Mouse (Mus musculus): ENCODE measurements at regions not wholly inside any gene's neighbourhood (a gene's known extent, or its start where the extent isn't known, plus 50 kb on each side); places are given as distances from the start of the nearest gene placed in this dataset.

- H3K4me1 ChIP-seq (ENCODE audit: insufficient read depth, low read depth, low read length): no peaks in the 10 kb centered on the region
- DNase-seq (ENCODE audit: low spot score) (no peak), ATAC-seq (ENCODE audit: extremely low read depth, insufficient number of reproducible peaks, low FRiP score, poor library complexity, severe bottlenecking) (no peak)
- H3K9me3 ChIP-seq (replicated peaks): no peaks in the 10 kb centered on the region
- no peaks in the 10 kb centered on the region for H3K27me3 ChIP-seq (ENCODE audit: insufficient read depth, low read length)
- no peak for TF ChIP-seq GATA1 (IDR thresholded peaks at IDR 0.05; ENCODE audit: borderline replicate concordance, low read length)
- no peak for TF ChIP-seq TAL1 (conservative IDR thresholded peaks at IDR 0.05; ENCODE audit: low read depth, low read length)
- no peak for TF ChIP-seq CTCF (IDR thresholded peaks at IDR 0.05; ENCODE audit: low read depth, low read length)
- TF ChIP-seq GATA2 (IDR thresholded peaks at IDR 0.05; ENCODE audit: borderline replicate concordance, low read depth, low read length): no peak
- no peak for TF ChIP-seq POLR2AphosphoS5 (IDR thresholded peaks at IDR 0.05; ENCODE audit: insufficient replicate concordance, low read depth, low read length)
- H3K36me3 ChIP-seq (replicated peaks): no peaks in the 10 kb centered on the region
- no peak overlapping the region for H3K4me3 ChIP-seq (ENCODE audit: low read depth, low read length)
Measured at GRCm38 (mm10) chr16:9404736-9405135, 574.8 kb downstream of the 1810013L24Rik start.

- no peak for DNase-seq (ENCODE audit: low spot score)
- ATAC-seq (ENCODE audit: extremely low read depth, insufficient number of reproducible peaks, low FRiP score, poor library complexity, severe bottlenecking): no peak
Measured at GRCm38 (mm10) chr16:9408196-9408595, 578.3 kb downstream of the 1810013L24Rik start.

GRCm38 (mm10) chr16:9430509-9430908 is 564.9 kb downstream of the Grin2a start:
- DNase-seq (ENCODE audit: low spot score) (no peak), ATAC-seq (ENCODE audit: extremely low read depth, insufficient number of reproducible peaks, low FRiP score, poor library complexity, severe bottlenecking) (no peak)
- Histone ChIP-seq H3K4me1 (ENCODE audit: insufficient read depth, low read depth, low read length) (no peaks in the 10 kb centered on the region), H3K27me3 (ENCODE audit: insufficient read depth, low read length) (no peaks in the 10 kb centered on the region), H3K4me3 (ENCODE audit: low read depth, low read length) (no peak overlapping the region), H3K36me3 (replicated peaks) (no peaks in the 10 kb centered on the region), H3K9me3 (replicated peaks) (no peaks in the 10 kb centered on the region)
- TF ChIP-seq TAL1 (conservative IDR thresholded peaks at IDR 0.05; ENCODE audit: low read depth, low read length) (no peak), GATA1 (IDR thresholded peaks at IDR 0.05; ENCODE audit: borderline replicate concordance, low read length) (no peak), GATA2 (IDR thresholded peaks at IDR 0.05; ENCODE audit: borderline replicate concordance, low read depth, low read length) (no peak), CTCF (IDR thresholded peaks at IDR 0.05; ENCODE audit: low read depth, low read length) (no peak), POLR2AphosphoS5 (IDR thresholded peaks at IDR 0.05; ENCODE audit: insufficient replicate concordance, low read depth, low read length) (no peak)

More at GRCm38 (mm10) chr16:9408196-9408595, 578.3 kb downstream of the 1810013L24Rik start:
- TF ChIP-seq GATA1 (IDR thresholded peaks at IDR 0.05; ENCODE audit: borderline replicate concordance, low read length): no peak
- TF ChIP-seq TAL1 (conservative IDR thresholded peaks at IDR 0.05; ENCODE audit: low read depth, low read length): no peak
- no peak for TF ChIP-seq GATA2 (IDR thresholded peaks at IDR 0.05; ENCODE audit: borderline replicate concordance, low read depth, low read length)
- no peak for TF ChIP-seq POLR2AphosphoS5 (IDR thresholded peaks at IDR 0.05; ENCODE audit: insufficient replicate concordance, low read depth, low read length)
- TF ChIP-seq CTCF (IDR thresholded peaks at IDR 0.05; ENCODE audit: low read depth, low read length): no peak
- no peaks in the 10 kb centered on the region for H3K27me3 ChIP-seq (ENCODE audit: insufficient read depth, low read length)
- no peaks in the 10 kb centered on the region for H3K9me3 ChIP-seq (replicated peaks)
- H3K36me3 ChIP-seq (replicated peaks): no peaks in the 10 kb centered on the region
- H3K4me3 ChIP-seq (ENCODE audit: low read depth, low read length): no peak overlapping the region
- no peaks in the 10 kb centered on the region for H3K4me1 ChIP-seq (ENCODE audit: insufficient read depth, low read depth, low read length)

- DNase-seq (ENCODE audit: low spot score): no peak
- Histone ChIP-seq H3K27me3 (ENCODE audit: insufficient read depth, low read length) (no peaks in the 10 kb centered on the region), H3K4me3 (ENCODE audit: low read depth, low read length) (no peak overlapping the region), H3K9me3 (replicated peaks) (no peaks in the 10 kb centered on the region), H3K4me1 (ENCODE audit: insufficient read depth, low read depth, low read length) (no peaks in the 10 kb centered on the region), H3K36me3 (replicated peaks) (no peaks in the 10 kb centered on the region)
- TF ChIP-seq GATA1 (IDR thresholded peaks at IDR 0.05; ENCODE audit: borderline replicate concordance, low read length): no peak
- no peak for TF ChIP-seq GATA2 (IDR thresholded peaks at IDR 0.05; ENCODE audit: borderline replicate concordance, low read depth, low read length)
- no peak for TF ChIP-seq CTCF (IDR thresholded peaks at IDR 0.05; ENCODE audit: low read depth, low read length)
- TF ChIP-seq POLR2AphosphoS5 (IDR thresholded peaks at IDR 0.05; ENCODE audit: insufficient replicate concordance, low read depth, low read length): no peak
- no peak for TF ChIP-seq TAL1 (conservative IDR thresholded peaks at IDR 0.05; ENCODE audit: low read depth, low read length)
- no peak for ATAC-seq (ENCODE audit: extremely low read depth, insufficient number of reproducible peaks, low FRiP score, poor library complexity, severe bottlenecking)
Measured at GRCm38 (mm10) chr16:9439300-9439856, 556.0 kb downstream of the Grin2a start.

GRCm38 (mm10) chr16:9439891-9440290 is 555.5 kb downstream of the Grin2a start:
- TF ChIP-seq CTCF (IDR thresholded peaks at IDR 0.05; ENCODE audit: low read depth, low read length) (no peak), GATA2 (IDR thresholded peaks at IDR 0.05; ENCODE audit: borderline replicate concordance, low read depth, low read length) (no peak), TAL1 (conservative IDR thresholded peaks at IDR 0.05; ENCODE audit: low read depth, low read length) (no peak), GATA1 (IDR thresholded peaks at IDR 0.05; ENCODE audit: borderline replicate concordance, low read length) (no peak), POLR2AphosphoS5 (IDR thresholded peaks at IDR 0.05; ENCODE audit: insufficient replicate concordance, low read depth, low read length) (no peak)
- DNase-seq (ENCODE audit: low spot score): no peak
- H3K27me3 ChIP-seq (ENCODE audit: insufficient read depth, low read length): no peaks in the 10 kb centered on the region
- no peak overlapping the region for H3K4me3 ChIP-seq (ENCODE audit: low read depth, low read length)
- no peaks in the 10 kb centered on the region for H3K9me3 ChIP-seq (replicated peaks)
- no peaks in the 10 kb centered on the region for H3K36me3 ChIP-seq (replicated peaks)
- ATAC-seq (ENCODE audit: extremely low read depth, insufficient number of reproducible peaks, low FRiP score, poor library complexity, severe bottlenecking): no peak
- H3K4me1 ChIP-seq (ENCODE audit: insufficient read depth, low read depth, low read length): no peaks in the 10 kb centered on the region

- no peaks in the 10 kb centered on the region for H3K4me1 ChIP-seq (ENCODE audit: insufficient read depth, low read depth, low read length)
- no peaks in the 10 kb centered on the region for H3K36me3 ChIP-seq (replicated peaks)
- TF ChIP-seq CTCF (IDR thresholded peaks at IDR 0.05; ENCODE audit: low read depth, low read length) (no peak), GATA1 (IDR thresholded peaks at IDR 0.05; ENCODE audit: borderline replicate concordance, low read length) (no peak), GATA2 (IDR thresholded peaks at IDR 0.05; ENCODE audit: borderline replicate concordance, low read depth, low read length) (no peak), TAL1 (conservative IDR thresholded peaks at IDR 0.05; ENCODE audit: low read depth, low read length) (no peak), POLR2AphosphoS5 (IDR thresholded peaks at IDR 0.05; ENCODE audit: insufficient replicate concordance, low read depth, low read length) (no peak)
- DNase-seq (ENCODE audit: low spot score) (no peak), ATAC-seq (ENCODE audit: extremely low read depth, insufficient number of reproducible peaks, low FRiP score, poor library complexity, severe bottlenecking) (no peak)
- no peak overlapping the region for H3K4me3 ChIP-seq (ENCODE audit: low read depth, low read length)
- H3K27me3 ChIP-seq (ENCODE audit: insufficient read depth, low read length): peaks cover 3% of the 10 kb centered on the region; the same call in 1 of the 2 replicates
- no peaks in the 10 kb centered on the region for H3K9me3 ChIP-seq (replicated peaks)
Measured at GRCm38 (mm10) chr16:9452058-9452457, 543.3 kb downstream of the Grin2a start.
